8 mouse cellular contexts compared by ENCODE assay signal in genomic region chr9:62420261-62420917, GRCm38 (mm10).
DNase-seq lines count a peak whose midpoint lies in the region; ATAC-seq and TF ChIP-seq lines count a peak whose summit lies in the region.

No protein-coding gene starts in this region.

- H3K9ac ChIP-seq in limb, embryonic 15.5 days = 0 out of 2 replicates have a peak overlapping the region, but pooled peaks have one; percentile 7

- H3K27ac ChIP-seq in layer of hippocampus, adult 2 months = peak overlapping the region; percentile 89
- H3K27ac ChIP-seq in cerebellum, adult 2 months (ENCODE audit: insufficient read depth, low read length) = peak overlapping the region; percentile 74
- peak overlapping the region; percentile 78 for H3K27ac ChIP-seq in heart, embryonic 10.5 days
- H3K27ac ChIP-seq in limb, embryonic 15.5 days = no peak overlapping the region
- H3K27ac ChIP-seq in small intestine, adult 2 months (ENCODE audit: insufficient read depth, low read depth, low read length) = no peak overlapping the region

- 46% methylated on average over 9 of the region's 10 CpGs for WGBS in cerebellum, adult 2 months
- WGBS in heart, embryonic 10.5 days = 53% methylated on average over 10 of the region's 10 CpGs
- WGBS in limb, embryonic 15.5 days = 61% methylated on average over 10 of the region's 10 CpGs
- 79% methylated on average over 9 of the region's 10 CpGs for WGBS in small intestine, adult 2 months

- H3K9me3 ChIP-seq in heart, embryonic 10.5 days = no peaks in the 10 kb centered on the region
- H3K9me3 ChIP-seq in limb, embryonic 15.5 days = no peaks in the 10 kb centered on the region

- H3K4me3 ChIP-seq in layer of hippocampus, adult 2 months = no peak overlapping the region; the same call in 1 of the 2 replicates
- no peak overlapping the region for H3K4me3 ChIP-seq in cerebellum, adult 2 months (replicated peaks; ENCODE audit: insufficient read depth, low read depth, low read length)
- H3K4me3 ChIP-seq in heart, embryonic 10.5 days = peak overlapping the region; percentile 45
- no peak overlapping the region for H3K4me3 ChIP-seq in limb, embryonic 15.5 days
- H3K4me3 ChIP-seq in small intestine, adult 2 months (ENCODE audit: low read depth, low read length) = peak overlapping the region; percentile 49; the same call in 1 of the 2 replicates

- peaks cover 29% of the 10 kb centered on the region for H3K4me1 ChIP-seq in cerebellum, adult 2 months (ENCODE audit: control insufficient read depth, insufficient read depth, low read length)
- peaks cover 54% of the 10 kb centered on the region for H3K4me1 ChIP-seq in heart, embryonic 10.5 days
- H3K4me1 ChIP-seq in limb, embryonic 15.5 days = peaks cover 20% of the 10 kb centered on the region
- peaks cover 4% of the 10 kb centered on the region for H3K4me1 ChIP-seq in small intestine, adult 2 months (ENCODE audit: control insufficient read depth, insufficient read depth, insufficient read length, low read length)

- no peak for ATAC-seq in limb, embryonic 15.5 days (ENCODE audit: insufficient number of reproducible peaks, low FRiP score, low TSS enrichment, low read depth)

- TF ChIP-seq POLR2A in cerebellum, adult 2 months (IDR thresholded peaks at IDR 0.05; ENCODE audit: borderline replicate concordance, insufficient read depth, low read length) = no peak
- no peak for TF ChIP-seq POLR2A in small intestine, adult 2 months (IDR thresholded peaks at IDR 0.05; ENCODE audit: low read depth, low read length)

- DNase-seq in layer of hippocampus, adult 2 months (ENCODE audit: low spot score in 2 of 2) = no peak
- no peak for DNase-seq in layer of hippocampus, adult 8-10 months (ENCODE audit: low spot score in 2 of 2)
- peak; percentile 52 to 55 for DNase-seq in cerebellum, adult 2 months
- DNase-seq in heart, embryonic 10.5 days (ENCODE audit: low spot score) = no peak
- DNase-seq in urinary bladder, postnatal 25 days (ENCODE audit: low spot score) = no peak
- DNase-seq in spleen, postnatal 10 days (ENCODE audit: low spot score in 2 of 2) = no peak

- 0 out of 2 replicates have a peak, but pooled peaks cover 4% of the 10 kb centered on the region for H3K36me3 ChIP-seq in heart, embryonic 10.5 days
- H3K36me3 ChIP-seq in limb, embryonic 15.5 days = peaks cover 6% of the 10 kb centered on the region; the same call in 1 of the 2 replicates
- no peaks in the 10 kb centered on the region for H3K36me3 ChIP-seq in small intestine, adult 2 months (ENCODE audit: control insufficient read depth, insufficient read depth, low read length)

- TF ChIP-seq CTCF in layer of hippocampus, adult 2 months (conservative IDR thresholded peaks at IDR 0.05) = no peak
- no peak for TF ChIP-seq CTCF in cerebellum, adult 2 months (IDR thresholded peaks at IDR 0.05; ENCODE audit: borderline replicate concordance, insufficient read depth, low read depth, low read length)
- no peak for TF ChIP-seq CTCF in small intestine, adult 2 months (IDR thresholded peaks at IDR 0.05; ENCODE audit: extremely low read depth, insufficient read length, insufficient replicate concordance, low read depth, low read length)

- no peaks in the 10 kb centered on the region for H3K27me3 ChIP-seq in cerebellum, adult 2 months (ENCODE audit: control insufficient read depth, insufficient read depth, low read length)
- H3K27me3 ChIP-seq in heart, embryonic 10.5 days (ENCODE audit: insufficient read depth, poor library complexity, severe bottlenecking) = no peaks in the 10 kb centered on the region
- no peaks in the 10 kb centered on the region for H3K27me3 ChIP-seq in limb, embryonic 15.5 days
- no peaks in the 10 kb centered on the region for H3K27me3 ChIP-seq in small intestine, adult 2 months (ENCODE audit: control insufficient read depth, insufficient read depth, low read length)

- peak overlapping the region; percentile 32; the same call in 1 of the 2 replicates for H3K4me2 ChIP-seq in limb, embryonic 15.5 days

Comparison
In these comparisons a context has a peak if more than half of its experiments do, and no peak if none do; other contexts are left out.
1. DNase-seq: peak in cerebellum, adult 2 months (2 of 2); none in layer of hippocampus, adult 2 months (0 of 2), layer of hippocampus, adult 8-10 months (0 of 2), heart, embryonic 10.5 days (single experiment), urinary bladder, postnatal 25 days (single experiment) and spleen, postnatal 10 days (0 of 2).
2. H3K27ac ChIP-seq: peak in layer of hippocampus, adult 2 months (single experiment), cerebellum, adult 2 months (single experiment) and heart, embryonic 10.5 days (single experiment); none in limb, embryonic 15.5 days (single experiment) and small intestine, adult 2 months (single experiment).
3. H3K4me3 ChIP-seq: peak in heart, embryonic 10.5 days (single experiment) and small intestine, adult 2 months (single experiment); none in layer of hippocampus, adult 2 months (single experiment), cerebellum, adult 2 months (single experiment) and limb, embryonic 15.5 days (single experiment).